Mouse (Mus musculus) liver, embryonic 14.5 days (tissue): ENCODE data around the gene Gm21865. TPM values are rescaled to one million over a fixed set of nuclear protein-coding genes. Genes with fewer than 3 reads are reported as not detected.
"Not testable (repeated sequence)": the region's sequence is repeated elsewhere in the genome, so short reads cannot be mapped to it uniquely, and the experiment has no call there.

Experiments used
- ATAC-seq: fragments of 200-750 bp; cut with Nextera tagmentation; 2 replicates; pipeline ENCODE4 v1.8.0; 2017; ENCODE audit warnings: moderate number of reproducible peaks, mild to moderate bottlenecking, moderate library complexity; ENCODE audit not compliant: insufficient read depth
- DNase-seq, 3 experiments: peaks; one replicate each; pipeline ENCODE4 v3.0.0-alpha.2; 2012 to 2013; ENCODE audit warnings: low read depth in 3 of 3, low spot score in 3 of 3
- H3K27ac ChIP-seq: fragments of 300-500 bp; sonication (generic); 2 replicates; pipeline ENCODE4 v1.5.1; 2014; ENCODE audit warnings: moderate library complexity, mild to moderate bottlenecking, control low read depth, inconsistent platforms
- H3K27me3 ChIP-seq: fragments of 300-500 bp; sonication (generic); 2 replicates; pipeline ENCODE4 v1.6.1; 2014; ENCODE audit warnings: mild to moderate bottlenecking, low read length, moderate library complexity; ENCODE audit not compliant: control insufficient read depth, insufficient read depth
- H3K36me3 ChIP-seq: fragments of 300-500 bp; sonication (generic); replicated peaks from 2 replicates; pipeline ENCODE4 v1.6.1; 2014; ENCODE audit warnings: low read depth; ENCODE audit not compliant: control insufficient read depth, insufficient read depth
- H3K4me1 ChIP-seq, 2 experiments: fragments of 200-500 bp in 1 of 2; fragments of 300-500 bp in 1 of 2; sonication (generic) in 1 of 2; replicated peaks; 2 replicates each; pipeline ENCODE4 v1.6.1; 2012 to 2014; ENCODE audit warnings: antibody characterized with exemption in 1 of 2, inconsistent platforms in 1 of 2, low read length in 1 of 2; ENCODE audit not compliant: control insufficient read depth in 2 of 2, insufficient read depth in 2 of 2
- H3K4me2 ChIP-seq: fragments of 300-500 bp; sonication (generic); 2 replicates; pipeline ENCODE4 v1.6.1; 2014; ENCODE audit warnings: low read depth, mild to moderate bottlenecking, control low read depth, moderate library complexity
- H3K4me3 ChIP-seq, 2 experiments: fragments of 200-500 bp in 1 of 2; fragments of 300-500 bp in 1 of 2; sonication (generic) in 1 of 2; 2 replicates each; pipeline ENCODE4 v1.5.1; 2012 to 2014; ENCODE audit warnings: low read depth in 2 of 2, low read length in 2 of 2, mild to moderate bottlenecking in 2 of 2, control low read depth in 1 of 2, inconsistent platforms in 1 of 2, moderate library complexity in 1 of 2; ENCODE audit not compliant: insufficient read depth in 1 of 2
- H3K9ac ChIP-seq: fragments of 300-500 bp; sonication (generic); replicated peaks from 2 replicates; pipeline ENCODE4 v1.6.1; 2014; ENCODE audit warnings: mild to moderate bottlenecking, control low read depth, moderate library complexity
- H3K9me3 ChIP-seq: fragments of 300-500 bp; sonication (generic); 2 replicates; pipeline ENCODE4 v1.6.1; 2016; ENCODE audit warnings: low read length, mixed read lengths; ENCODE audit not compliant: control insufficient read depth
- WGBS: fragments of 180-500 bp; shearing (Covaris S2); extraction: QIAGEN DNeasy Blood & Tissue Kit; methylation state at CpG from one replicate; pipeline ENCODE4 v1.1.7; 2014; ENCODE audit not compliant: insufficient replicate concordance; 5-methylcytosine and 5-hydroxymethylcytosine counted together
- polyA plus RNA-seq, 2 experiments: library from polyadenylated mRNA; depleted of rRNA in 1 of 2; stranded (reverse) in 1 of 2; unstranded in 1 of 2; fragments of >200 nt; fragmentation: Nextera tagmentation in 1 of 2; extraction: Ambion mirVana in 1 of 2; gene quantifications; 2 replicates each; pipeline versions ENCODE4 v1.2.1 to v1.2.3; 2012 to 2014

Gm21865 gene
- polyA plus RNA-seq (2012; rRNA removed), result not detected in 2 replicates
- not detected in 2 replicates for polyA plus RNA-seq (2014; fragmentation: Nextera tagmentation; extraction: Ambion mirVana)

GRCm38 (mm10) chrY:40316803-40317202, at the start of gene Gm21865:
Gm21865 (minus strand) TSS chrY:40316903.
- not testable (repeated sequence) for H3K27me3 ChIP-seq, DNase-seq, H3K4me1 ChIP-seq, H3K36me3 ChIP-seq, H3K9ac ChIP-seq, H3K9me3 ChIP-seq, H3K4me2 ChIP-seq, H3K4me3 ChIP-seq, ATAC-seq, H3K27ac ChIP-seq
- no CpG with 5 or more reads among the region's 7 CpGs for WGBS

Other genes starting within 250 kb of the Gm21865 start
- not detected in 2 replicates for gene Gm21882, start 64.6 kb upstream of the Gm21865 start, polyA plus RNA-seq (2012; rRNA removed)
- gene Gm21882, start 64.6 kb upstream of the Gm21865 start, polyA plus RNA-seq (2014; fragmentation: Nextera tagmentation; extraction: Ambion mirVana), result not detected in 2 replicates